Mouse (Mus musculus): ENCODE results near the gene Calm3. TPM values are rescaled to one million over a fixed set of nuclear protein-coding genes. Genes with fewer than 3 reads are reported as not detected.
A peak's percentile ranks its signal among the peaks of the same experiment; 100 is the strongest.

The Calm3 gene
- total and polyA plus RNA-seq, 3 experiments = 294 to 623 (median 326) TPM

DNA sequence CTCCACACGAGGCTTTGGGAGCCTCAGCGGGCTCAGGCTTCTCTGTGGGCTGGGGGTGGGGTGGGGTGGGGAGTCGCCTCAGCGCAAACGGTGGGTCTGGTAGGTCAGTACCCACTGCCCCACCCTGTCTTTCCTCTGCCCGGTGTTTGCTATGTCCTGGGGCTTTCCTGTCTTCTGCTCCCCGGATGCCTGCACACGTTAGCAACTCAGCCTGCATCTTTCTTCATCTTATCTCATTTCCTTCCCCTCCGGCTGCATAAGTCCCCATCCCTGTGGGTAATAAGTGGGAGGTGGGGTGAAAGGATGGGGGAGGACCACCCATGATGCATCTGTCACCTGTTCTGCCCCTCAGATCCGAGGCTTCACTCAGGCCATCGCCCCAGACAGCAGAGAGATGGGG, 15.5 kb downstream of the Calm3 start:
- Histone ChIP-seq H3K79me2 (replicated peaks; ENCODE audit: control insufficient read depth, extremely low read depth, insufficient read depth, poor library complexity, severe bottlenecking) (no peaks in the 10 kb centered on the region), H3K9me3 (replicated peaks; ENCODE audit: low read length) (no peaks in the 10 kb centered on the region), H3K9ac (ENCODE audit: insufficient read depth, low read depth) (peak overlapping the region; percentile 42; the same call in 1 of the 2 replicates), H3K4me3 (replicated peaks in 1 of 3; ENCODE audit: low read depth in 2 of 3, low read length in 2 of 3, poor library complexity in 1 of 3) (peak overlapping the region in 2 of 3 experiments; percentile 52 to 63), H3K27me3 (replicated peaks) (no peaks in the 10 kb centered on the region), H3K27ac (ENCODE audit: insufficient read depth, low read depth) (no peak overlapping the region), H3K4me1 (ENCODE audit: control insufficient read depth in 1 of 2, insufficient read depth in 2 of 2) (peaks cover 44 to 70% of the 10 kb centered on the region in 2 experiments), H3K4me2 (ENCODE audit: insufficient read depth, low read depth, poor library complexity, severe bottlenecking) (peak overlapping the region; percentile 42), H3K36me3 (replicated peaks in 1 of 2; ENCODE audit: control insufficient read depth in 1 of 2, insufficient read depth in 1 of 2, low read length in 1 of 2) (peaks cover 3 to 39% of the 10 kb centered on the region in 2 experiments)
- in situ Hi-C loops (cut with MboI; ENCODE audit: low pct_ligation_motif_present, low pct_unique_long_range_greater_than_20kb, low sequenced_read_pairs) (loop anchor here (5.0 kb wide), 2 partner anchors 36 to 91 kb away; partner anchors contain the start of genes Fkrp and Strn4), dilution Hi-C loops (cut with MboI; ENCODE audit: extremely low pct_ligation_motif_present, extremely low pct_unique_long_range_greater_than_20kb, low sequenced_read_pairs) (no loop called here)
- no peak for DNase-seq (ENCODE audit: extremely low read depth)
- TF ChIP-seq NELFE (IDR thresholded peaks at IDR 0.05; ENCODE audit: low read depth, low read length) (no peak), BHLHE40 (IDR thresholded peaks at IDR 0.05; ENCODE audit: low read depth, low read length) (no peak), MAFK (IDR thresholded peaks at IDR 0.05; ENCODE audit: insufficient replicate concordance, low read length) (no peak), JUN (IDR thresholded peaks at IDR 0.05; ENCODE audit: insufficient read depth, low read depth, low read length) (no peak), NRF1 (IDR thresholded peaks at IDR 0.05; ENCODE audit: low read depth, low read length) (no peak), EP300 (IDR thresholded peaks at IDR 0.05; ENCODE audit: low read length) (no peak), SMC3 (IDR thresholded peaks at IDR 0.05; ENCODE audit: low read depth, low read length) (no peak), HCFC1 (IDR thresholded peaks at IDR 0.05; ENCODE audit: low read depth, low read length) (no peak), POLR2A (IDR thresholded peaks at IDR 0.05; ENCODE audit: low read depth, low read length) (no peak), CHD2 (IDR thresholded peaks at IDR 0.05; ENCODE audit: low read length) (no peak), TCF12 (IDR thresholded peaks at IDR 0.05; ENCODE audit: low read depth, low read length) (no peak), KAT2A (IDR thresholded peaks at IDR 0.05; ENCODE audit: insufficient replicate concordance, low read length) (no peak), POLR2AphosphoS2 (IDR thresholded peaks at IDR 0.05; ENCODE audit: low read depth, low read length) (no peak), CTCF (conservative IDR thresholded peaks at IDR 0.05 in 1 of 2, IDR thresholded peaks at IDR 0.05 in 1 of 2; ENCODE audit: low read depth in 2 of 2, low read length in 2 of 2) (no peak), JUND (conservative IDR thresholded peaks at IDR 0.05; ENCODE audit: low read depth, low read length) (no peak), UBTF (IDR thresholded peaks at IDR 0.05; ENCODE audit: low read depth, low read length) (no peak), USF1 (IDR thresholded peaks at IDR 0.05; ENCODE audit: low read depth, low read length) (no peak), MEF2A (IDR thresholded peaks at IDR 0.05; ENCODE audit: borderline replicate concordance, low read depth, low read length) (no peak), TBP (conservative IDR thresholded peaks at IDR 0.05; ENCODE audit: low read depth, low read length) (no peak), PAX5 (IDR thresholded peaks at IDR 0.05; ENCODE audit: low read length) (no peak)

DNA sequence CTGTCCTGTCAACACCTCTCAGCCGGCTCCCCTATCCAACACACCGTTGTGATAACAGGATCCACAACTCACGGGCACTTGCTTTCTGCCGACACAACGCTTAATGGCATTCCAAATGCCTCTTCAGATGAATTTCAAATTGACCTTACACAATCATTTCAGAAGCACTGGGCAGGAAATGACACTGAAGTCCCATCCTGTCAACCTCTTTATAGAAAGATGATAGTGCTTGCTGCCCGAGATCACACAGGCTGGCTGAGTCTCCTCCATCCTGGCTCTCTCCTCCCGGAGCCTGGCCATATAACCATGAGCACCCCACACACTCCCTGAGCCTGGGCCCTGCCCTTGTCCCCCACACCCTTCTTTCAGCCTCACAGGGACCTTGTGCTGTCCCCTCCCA, 16.1 kb downstream of the Calm3 start:
- H3K27me3 ChIP-seq (replicated peaks) = no peaks in the 10 kb centered on the region
- peak overlapping the region; percentile 42 for H3K4me2 ChIP-seq (ENCODE audit: insufficient read depth, low read depth, poor library complexity, severe bottlenecking)
- no peak for DNase-seq (ENCODE audit: extremely low read depth)
- H3K79me2 ChIP-seq (replicated peaks; ENCODE audit: control insufficient read depth, extremely low read depth, insufficient read depth, poor library complexity, severe bottlenecking) = no peaks in the 10 kb centered on the region
- TF ChIP-seq MYC (IDR thresholded peaks at IDR 0.05; ENCODE audit: low read depth, low read length) = no peak
- 0 out of 2 replicates have a peak, but pooled peaks have one; percentile 6 for TF ChIP-seq BHLHE40 (IDR thresholded peaks at IDR 0.05; ENCODE audit: low read depth, low read length)
- TF ChIP-seq IRF4 (IDR thresholded peaks at IDR 0.05; ENCODE audit: low read depth, low read length) = 0 out of 2 replicates have a peak, but pooled peaks have one; percentile 30
- H3K4me1 ChIP-seq (ENCODE audit: control insufficient read depth in 1 of 2, insufficient read depth in 2 of 2) = peaks cover 49 to 70% of the 10 kb centered on the region in 2 experiments
- dilution Hi-C loops (cut with MboI; ENCODE audit: extremely low pct_ligation_motif_present, extremely low pct_unique_long_range_greater_than_20kb, low sequenced_read_pairs) (no loop called here), in situ Hi-C loops (cut with MboI; ENCODE audit: low pct_ligation_motif_present, low pct_unique_long_range_greater_than_20kb, low sequenced_read_pairs) (loop anchor here (5.0 kb wide), 2 partner anchors 36 to 91 kb away; partner anchors contain the start of genes Fkrp and Strn4)
- no peak overlapping the region for H3K27ac ChIP-seq (ENCODE audit: insufficient read depth, low read depth)
- peaks cover 3 to 34% of the 10 kb centered on the region in 2 experiments for H3K36me3 ChIP-seq (replicated peaks in 1 of 2; ENCODE audit: control insufficient read depth in 1 of 2, insufficient read depth in 1 of 2, low read length in 1 of 2)
- H3K9ac ChIP-seq (ENCODE audit: insufficient read depth, low read depth) = peak overlapping the region; percentile 42
- peak overlapping the region; percentile 52 to 66 (median 63) for H3K4me3 ChIP-seq (replicated peaks in 1 of 3; ENCODE audit: low read depth in 2 of 3, low read length in 2 of 3, poor library complexity in 1 of 3)
- no peaks in the 10 kb centered on the region for H3K9me3 ChIP-seq (replicated peaks; ENCODE audit: low read length)

Measured in CH12.LX (cell line).